Mouse (Mus musculus) liver, postnatal 0 days (tissue): ENCODE data around the gene 5730522E02Rik.

Source experiments
- CTCF ChIP-seq: sonication (generic); IDR thresholded peaks from 2 replicates; pipeline ENCODE4 v1.5.1; 2016; ENCODE audit warnings: antibody characterized with exemption, low read depth
- EP300 ChIP-seq: IDR thresholded peaks from 2 replicates; pipeline ENCODE4 v1.6.1; 2016; ENCODE audit warnings: antibody characterized with exemption, low read depth, mild to moderate bottlenecking

DNA sequence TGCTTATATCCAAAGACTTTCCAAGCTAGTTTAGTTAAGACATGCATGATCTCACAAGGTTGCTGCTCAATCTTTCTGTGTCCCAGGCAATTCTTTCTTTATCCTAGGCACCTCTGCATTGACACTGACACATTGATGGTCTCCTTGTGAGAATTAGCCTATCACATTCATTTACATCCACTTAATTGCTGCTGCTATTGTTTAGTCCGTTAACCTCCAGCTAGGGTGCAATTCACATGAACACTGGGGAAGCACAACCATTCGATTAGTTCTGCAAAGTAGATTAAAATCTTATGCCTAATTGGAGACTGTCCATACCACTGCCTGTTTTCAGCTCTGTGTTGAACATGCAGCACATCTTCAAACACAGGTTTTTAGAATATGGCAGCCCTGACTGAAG is 603.7 kb downstream of the 5730522E02Rik start:
- TF ChIP-seq CTCF (no peak), EP300 (no peak)
